Mouse (Mus musculus) G1E (cell line): ENCODE data around the gene Pllp.

ENCODE experiments used
- CTCF ChIP-seq: IDR thresholded peaks from 2 replicates; pipeline ENCODE4 v1.5.1; 2012; ENCODE audit warnings: low read depth, low read length, inconsistent platforms, mixed read lengths
- POLR2AphosphoS5 ChIP-seq: IDR thresholded peaks from 2 replicates; pipeline ENCODE4 v1.6.1; 2012; ENCODE audit warnings: low read depth, low read length, inconsistent platforms; ENCODE audit not compliant: insufficient replicate concordance

- TF ChIP-seq CTCF (no peak), POLR2AphosphoS5 (no peak)
Measured at GRCm38 (mm10) chr8:94705581-94706245, 9.6 kb upstream of the Pllp start.
